Mouse (Mus musculus) layer of hippocampus, adult 18-20 months (tissue): ENCODE measurements at regions not wholly inside any gene's neighbourhood (a gene's known extent, or its start where the extent isn't known, plus 50 kb on each side); places are given as distances from the start of the nearest gene placed in this dataset.

ENCODE experiments used
- DNase-seq, 2 experiments: peaks; one replicate each; pipeline ENCODE4 v3.0.0; 2022; ENCODE audit warnings: low spot score in 2 of 2

GRCm38 (mm10) chr3:66878336-66878735 is 102.9 kb upstream of the Rsrc1 start:
- DNase-seq = no peak

- DNase-seq = peak; percentile 21 to 45
Measured at GRCm38 (mm10) chr3:66882697-66883096, 98.5 kb upstream of the Rsrc1 start.

GRCm38 (mm10) chr3:66895731-66896130 is 85.5 kb upstream of the Rsrc1 start:
- DNase-seq = no peak
